Mouse (Mus musculus) T-cell, adult 66 days (primary cell): ENCODE results near the gene Olfr1254. TPM values are rescaled to one million over a fixed set of nuclear protein-coding genes. Genes with fewer than 3 reads are reported as not detected.

Experiments
- total RNA-seq, 2 experiments: library from RNA; stranded (reverse); gene quantifications; 3 replicates in 1 of 2; 4 replicates in 1 of 2; pipeline ENCODE4 v1.2.4; 2023

Gene Olfr1254
- total RNA-seq: not detected

DNA sequence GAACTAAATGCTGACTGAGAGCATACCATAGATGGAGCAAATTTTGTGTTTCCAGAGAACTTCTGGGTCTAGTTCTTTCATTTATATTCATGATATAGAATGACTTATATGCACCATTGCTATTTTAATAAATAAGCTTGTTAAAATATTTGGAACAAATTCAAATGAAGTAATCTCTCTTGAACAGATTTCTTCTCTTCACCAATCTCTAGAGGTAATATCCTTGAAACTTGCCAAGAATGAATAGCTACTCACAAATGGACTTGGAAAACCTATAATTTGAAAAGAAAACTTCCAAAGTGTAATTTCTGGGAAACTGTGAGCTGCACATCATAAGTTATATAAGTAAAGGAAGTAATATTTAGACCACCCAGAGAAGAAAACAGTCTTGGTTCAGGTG is at the start of gene Olfr1254:
Gene Olfr1254, minus strand, starts transcription at position 101 of the 400 bp plus-strand sequence.

DNA sequence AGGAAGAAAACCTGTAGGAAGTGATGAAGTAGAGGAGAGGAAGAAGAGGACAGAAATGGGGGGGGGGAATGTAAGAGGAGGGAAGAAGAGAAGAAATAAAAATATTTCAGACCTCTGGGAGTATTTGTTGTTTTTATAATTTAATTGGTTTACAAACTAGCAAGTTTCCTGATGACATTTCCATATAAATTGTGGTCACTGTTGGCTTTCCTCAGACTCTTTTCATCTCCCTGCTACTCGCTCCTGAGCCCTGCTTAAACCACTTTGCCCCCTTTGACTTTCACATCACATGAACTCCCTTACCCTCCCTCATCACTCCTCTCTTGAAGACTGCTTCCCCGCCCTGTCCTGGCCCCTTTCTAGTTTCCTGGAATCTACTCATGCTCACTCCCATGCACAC is 48.0 kb upstream of the Olfr1254 start, which contains the start of gene Olfr1256:
Gene Olfr1256, minus strand, starts transcription at position 101 of the 400 bp plus-strand sequence.

DNA sequence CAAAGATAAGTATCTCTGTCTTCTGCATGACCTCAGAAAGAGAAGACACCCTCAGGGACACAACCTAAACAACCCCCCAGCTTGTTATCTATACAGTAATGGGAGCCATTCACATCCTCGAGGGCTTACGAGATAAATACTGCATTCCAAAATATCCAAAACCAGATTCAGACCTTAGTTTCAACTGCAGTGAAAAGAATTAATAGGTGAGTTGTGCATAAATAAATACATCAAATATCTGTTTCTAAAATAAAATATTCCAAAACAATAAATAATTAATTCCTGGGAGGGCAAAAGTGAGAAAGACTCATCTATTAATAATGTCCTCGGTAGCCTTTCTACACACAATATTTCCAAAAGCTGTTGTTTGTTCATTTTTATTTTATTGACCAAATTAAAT is 18.3 kb upstream of the Olfr1254 start, which contains the start of gene Olfr1255:
Gene Olfr1255, plus strand, starts transcription at position 301 of the 400 bp plus-strand sequence.

DNA sequence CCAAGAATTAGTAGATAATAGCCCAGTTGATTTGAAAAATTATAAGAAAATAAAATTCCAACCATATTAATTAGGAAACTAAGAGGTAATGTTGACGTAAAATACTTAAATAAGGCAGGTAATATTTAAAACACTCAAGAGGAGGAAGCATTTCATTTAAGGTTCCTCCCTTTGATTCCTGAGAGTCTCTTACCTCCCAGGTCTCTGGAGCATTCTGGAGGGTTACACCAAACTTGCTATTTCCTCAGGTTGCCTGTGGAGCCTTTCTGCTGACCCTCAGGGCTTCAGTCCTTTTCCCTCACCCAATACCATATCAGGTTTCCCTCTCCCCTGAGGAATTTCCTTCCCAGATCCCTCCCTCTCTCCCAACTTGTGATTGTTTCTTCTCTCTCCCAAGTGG is 36.4 kb downstream of the Olfr1254 start, which contains the start of gene Olfr1253:
Gene Olfr1253, minus strand, starts transcription at position 101 of the 400 bp plus-strand sequence.

Other genes starting within 250 kb of the Olfr1254 start
- gene Olfr1245, start 215.2 kb downstream of the Olfr1254 start, total RNA-seq: not detected
- gene Olfr1246, start 200.5 kb downstream of the Olfr1254 start, total RNA-seq: not detected
- under 1 TPM in 1 of 2 experiments, not detected in 1; 0.09 TPM for gene Olfr1247, start 179.5 kb downstream of the Olfr1254 start, total RNA-seq
- not detected for gene Olfr1248, start 175.4 kb downstream of the Olfr1254 start, total RNA-seq
- gene Olfr1249, start 158.6 kb downstream of the Olfr1254 start, total RNA-seq: not detected
- not detected for gene Olfr1250, start 132.2 kb downstream of the Olfr1254 start, total RNA-seq
- gene Olfr1251, start 121.7 kb downstream of the Olfr1254 start, total RNA-seq: not detected
- gene Olfr1252, start 68.6 kb downstream of the Olfr1254 start, total RNA-seq: not detected
- gene Olfr1253, start 36.5 kb downstream of the Olfr1254 start, total RNA-seq: not detected
- not detected for gene Olfr1255, start 18.4 kb upstream of the Olfr1254 start, total RNA-seq
- not detected for gene Olfr1256, start 47.9 kb upstream of the Olfr1254 start, total RNA-seq
- gene Olfr48, start 54.6 kb upstream of the Olfr1254 start, total RNA-seq: not detected
- not detected for gene Olfr1257, start 84.8 kb upstream of the Olfr1254 start, total RNA-seq
- gene Olfr1258, start 133.7 kb upstream of the Olfr1254 start, total RNA-seq: not detected
- gene Olfr1259, start 155.0 kb upstream of the Olfr1254 start, total RNA-seq: not detected
- not detected for gene Olfr1260, start 180.7 kb upstream of the Olfr1254 start, total RNA-seq
- not detected for gene Olfr1261, start 197.6 kb upstream of the Olfr1254 start, total RNA-seq
- gene Olfr1262, start 206.5 kb upstream of the Olfr1254 start, total RNA-seq: not detected
- gene Olfr1263, start 218.5 kb upstream of the Olfr1254 start, total RNA-seq: not detected
- gene Olfr1264, start 232.0 kb upstream of the Olfr1254 start, total RNA-seq: not detected
- not detected for gene Olfr1265, start 241.7 kb upstream of the Olfr1254 start, total RNA-seq